In the genomic region with DNA sequence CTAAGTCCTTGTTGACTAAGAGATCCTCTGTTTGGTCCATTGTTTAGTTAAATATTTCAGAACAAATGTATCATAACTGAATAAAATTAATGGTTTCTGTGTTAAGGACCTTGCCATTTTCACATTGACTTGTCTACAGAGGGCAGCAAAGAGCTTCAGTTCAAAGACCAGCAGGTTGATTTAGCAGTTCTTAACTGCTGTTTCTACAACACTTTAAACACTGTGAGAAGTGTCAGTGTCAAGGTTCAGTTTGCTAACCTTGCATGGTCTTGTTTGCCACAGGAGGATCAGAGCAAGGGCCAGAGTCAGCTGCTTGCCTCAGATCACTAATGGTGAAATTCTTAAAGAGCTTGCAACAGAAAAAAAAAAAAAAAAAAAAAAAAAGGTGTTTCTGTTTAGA, we compare ENCODE assay signal across 8 mouse cellular contexts.
DNase-seq lines count a peak whose midpoint lies in the region; ATAC-seq and TF ChIP-seq lines count a peak whose summit lies in the region.

No protein-coding gene starts in this region.

- H3K27ac ChIP-seq in hindbrain, embryonic 11.5 days (ENCODE audit: low read depth, low read length): no peak overlapping the region
- no peak overlapping the region for H3K27ac ChIP-seq in hindbrain, embryonic 13.5 days
- no peak overlapping the region for H3K27ac ChIP-seq in kidney, postnatal 0 days

- no peaks in the 10 kb centered on the region for H3K27me3 ChIP-seq in hindbrain, embryonic 11.5 days (ENCODE audit: control insufficient read depth, insufficient read depth, low read length)
- H3K27me3 ChIP-seq in hindbrain, embryonic 13.5 days: no peaks in the 10 kb centered on the region
- no peaks in the 10 kb centered on the region for H3K27me3 ChIP-seq in kidney, postnatal 0 days (ENCODE audit: insufficient read depth, low read length)

- peak; percentile 51; the same call in 1 of the 2 replicates for ATAC-seq in hindbrain, embryonic 11.5 days (ENCODE audit: low FRiP score)
- no peak for ATAC-seq in hindbrain, embryonic 13.5 days (ENCODE audit: low FRiP score)
- ATAC-seq in kidney, postnatal 0 days (replicated peaks; ENCODE audit: low FRiP score, low read depth): 0 out of 2 replicates have a peak, but pooled peaks have one; percentile 29

- no peak overlapping the region for H3K4me3 ChIP-seq in hindbrain, embryonic 11.5 days (ENCODE audit: low read depth, low read length)
- no peak overlapping the region for H3K4me3 ChIP-seq in hindbrain, embryonic 13.5 days
- no peak overlapping the region for H3K4me3 ChIP-seq in kidney, postnatal 0 days (replicated peaks; ENCODE audit: low read depth, low read length)

- H3K36me3 ChIP-seq in hindbrain, embryonic 11.5 days (ENCODE audit: control insufficient read depth, insufficient read depth, low read length): no peaks in the 10 kb centered on the region
- H3K36me3 ChIP-seq in hindbrain, embryonic 13.5 days: no peaks in the 10 kb centered on the region
- no peaks in the 10 kb centered on the region for H3K36me3 ChIP-seq in kidney, postnatal 0 days (ENCODE audit: insufficient read depth, low read length)

- DNase-seq in hindbrain, embryonic 11.5 days (ENCODE audit: low spot score): peak; percentile 44
- DNase-seq in MEL-GATA-1-ER (ENCODE audit: extremely low read depth, low read depth): peak; percentile 8
- peak; percentile 36 for DNase-seq in embryo, embryonic 11.5 days (ENCODE audit: low read depth, low spot score)
- DNase-seq in kidney, postnatal 0 days (ENCODE audit: low spot score): peak; percentile 78
- peak; percentile 78 for DNase-seq in retina, embryonic 14.5 days (ENCODE audit: low spot score)
- DNase-seq in spleen, postnatal 14 days (ENCODE audit: low spot score in 2 of 2): no peak
- DNase-seq in c-Kit-positive CD71-positive TER-119-positive erythroid progenitor cells, embryonic 14.5 days (ENCODE audit: low spot score): no peak

- peak; percentile 79 for TF ChIP-seq CTCF in kidney, postnatal 0 days (IDR thresholded peaks at IDR 0.05; ENCODE audit: low read depth)

- no peaks in the 10 kb centered on the region for H3K4me1 ChIP-seq in hindbrain, embryonic 11.5 days (replicated peaks; ENCODE audit: control insufficient read depth, insufficient read depth, low read length)
- H3K4me1 ChIP-seq in hindbrain, embryonic 13.5 days (replicated peaks): no peaks in the 10 kb centered on the region
- no peaks in the 10 kb centered on the region for H3K4me1 ChIP-seq in kidney, postnatal 0 days (replicated peaks; ENCODE audit: insufficient read depth, low read length)

- H3K4me2 ChIP-seq in hindbrain, embryonic 11.5 days (replicated peaks; ENCODE audit: low read depth, low read length): no peak overlapping the region
- no peak overlapping the region for H3K4me2 ChIP-seq in hindbrain, embryonic 13.5 days
- H3K4me2 ChIP-seq in kidney, postnatal 0 days (ENCODE audit: low read length): no peak overlapping the region

- no peak overlapping the region for H3K9ac ChIP-seq in hindbrain, embryonic 11.5 days (ENCODE audit: low read depth, low read length)
- no peak overlapping the region for H3K9ac ChIP-seq in hindbrain, embryonic 13.5 days
- no peak overlapping the region for H3K9ac ChIP-seq in kidney, postnatal 0 days (ENCODE audit: low read depth, low read length)

- H3K9me3 ChIP-seq in hindbrain, embryonic 11.5 days (ENCODE audit: control insufficient read depth, low read length): no peaks in the 10 kb centered on the region
- no peaks in the 10 kb centered on the region for H3K9me3 ChIP-seq in hindbrain, embryonic 13.5 days
- no peaks in the 10 kb centered on the region for H3K9me3 ChIP-seq in kidney, postnatal 0 days (replicated peaks; ENCODE audit: low read length)

Comparison
In these comparisons a context has a peak if more than half of its experiments do, and no peak if none do; other contexts are left out.
1. DNase-seq: peak in hindbrain, embryonic 11.5 days (single experiment), MEL-GATA-1-ER (single experiment), embryo, embryonic 11.5 days (single experiment), kidney, postnatal 0 days (single experiment) and retina, embryonic 14.5 days (single experiment); none in spleen, postnatal 14 days (0 of 2) and c-Kit-positive CD71-positive TER-119-positive erythroid progenitor cells, embryonic 14.5 days (single experiment).